ENCODE assay signal across 9 mouse cellular contexts in genomic region chr7:44704363-44704762, GRCm38 (mm10). TPM values are rescaled to one million over a fixed set of nuclear protein-coding genes. Genes with fewer than 3 reads are reported as not detected.
DNase-seq lines count a peak whose midpoint lies in the region; ATAC-seq and TF ChIP-seq lines count a peak whose summit lies in the region.
"Had no signal": no experiment of that assay in that cellular context is flagged by ENCODE, and none has a peak within 500 bp of the region (broad histone marks: within the 10 kb centered on the region; RNA-seq: fewer than 3 reads in every experiment).

No protein-coding gene starts in this region.

- H3K9me3 ChIP-seq in intestine, embryonic 14.5 days (ENCODE audit: control insufficient read depth, low read length), result no peaks in the 10 kb centered on the region
- H3K9me3 ChIP-seq in intestine, embryonic 16.5 days (ENCODE audit: control insufficient read depth, low read length), result no peaks in the 10 kb centered on the region
- no peaks in the 10 kb centered on the region for H3K9me3 ChIP-seq in ES-E14 (ENCODE audit: control insufficient read depth, insufficient read depth, low read depth, low read length)
- H3K9me3 ChIP-seq: embryonic facial prominence, embryonic 15.5 days had no signal

- in situ Hi-C loops in ES-E14 (cut with MboI; ENCODE audit: low sequenced_read_pairs in 2 of 2, unreplicated experiment in 2 of 2), result no loop called here

- H3K4me1 ChIP-seq in intestine, embryonic 14.5 days (replicated peaks; ENCODE audit: control insufficient read depth, insufficient read depth, low read length), result no peaks in the 10 kb centered on the region
- H3K4me1 ChIP-seq in intestine, embryonic 16.5 days (ENCODE audit: control insufficient read depth, insufficient read depth, low read length), result no peaks in the 10 kb centered on the region
- peaks cover 5 to 7% of the 10 kb centered on the region in 2 experiments for H3K4me1 ChIP-seq in ES-E14 (ENCODE audit: control insufficient read depth in 2 of 2, insufficient read depth in 2 of 2, low read length in 2 of 2, poor library complexity in 1 of 2)
- H3K4me1 ChIP-seq: embryonic facial prominence, embryonic 15.5 days had no signal

- H3K9ac ChIP-seq in intestine, embryonic 14.5 days (ENCODE audit: low read length), result no peak overlapping the region
- no peak overlapping the region for H3K9ac ChIP-seq in intestine, embryonic 16.5 days (ENCODE audit: low read depth, low read length)
- H3K9ac ChIP-seq in ES-E14 (ENCODE audit: insufficient read depth, low read depth, low read length, poor library complexity, severe bottlenecking), result peak overlapping the region; percentile 68; the same call in 1 of the 2 replicates
- H3K9ac ChIP-seq: embryonic facial prominence, embryonic 15.5 days had no signal

- H3K4me2 ChIP-seq in intestine, embryonic 14.5 days (ENCODE audit: low read length), result no peak overlapping the region
- no peak overlapping the region for H3K4me2 ChIP-seq in intestine, embryonic 16.5 days (ENCODE audit: low read depth, low read length)
- H3K4me2 ChIP-seq: embryonic facial prominence, embryonic 15.5 days had no signal

- ATAC-seq in intestine, embryonic 14.5 days (replicated peaks; ENCODE audit: low FRiP score, low TSS enrichment, low read depth), result no peak
- no peak for ATAC-seq in intestine, embryonic 16.5 days

- no peaks in the 10 kb centered on the region for H3K36me3 ChIP-seq in intestine, embryonic 14.5 days (ENCODE audit: control insufficient read depth, insufficient read depth, low read length)
- no peaks in the 10 kb centered on the region for H3K36me3 ChIP-seq in intestine, embryonic 16.5 days (ENCODE audit: control insufficient read depth, insufficient read depth, low read length)
- no peaks in the 10 kb centered on the region for H3K36me3 ChIP-seq in ES-E14 (ENCODE audit: control insufficient read depth, insufficient read depth, low read length, poor library complexity, severe bottlenecking)
- H3K36me3 ChIP-seq: embryonic facial prominence, embryonic 15.5 days had no signal

- no peak overlapping the region for H3K4me3 ChIP-seq in intestine, embryonic 14.5 days (ENCODE audit: low read depth, low read length)
- H3K4me3 ChIP-seq in intestine, embryonic 16.5 days (ENCODE audit: low read length), result no peak overlapping the region
- peak overlapping the region; percentile 57 to 60 for H3K4me3 ChIP-seq in ES-E14 (ENCODE audit: insufficient read depth in 1 of 2, low read depth in 1 of 2, low read length in 2 of 2, poor library complexity in 1 of 2, severe bottlenecking in 1 of 2)
- H3K4me3 ChIP-seq: embryonic facial prominence, embryonic 15.5 days had no signal

- WGBS in intestine, embryonic 14.5 days, result 57% methylated on average over 3 of the region's 3 CpGs
- WGBS in intestine, embryonic 16.5 days, result 55% methylated on average over 3 of the region's 3 CpGs

- DNase-seq in intestine, embryonic 14.5 days (ENCODE audit: low spot score), result peak; percentile 69
- DNase-seq in 416B (ENCODE audit: low read depth), result peak; percentile 65
- DNase-seq in ES-E14 (ENCODE audit: low read depth, low spot score), result no peak
- DNase-seq in cerebellum, postnatal 4 days (ENCODE audit: low spot score in 2 of 2), result peak; percentile 39 to 62
- DNase-seq in lung, postnatal 10 days, result peak; percentile 46
- DNase-seq in urinary bladder, postnatal 25 days (ENCODE audit: low spot score), result no peak

- no peak overlapping the region for H3K27ac ChIP-seq in intestine, embryonic 14.5 days (ENCODE audit: low read depth)
- H3K27ac ChIP-seq in intestine, embryonic 16.5 days (ENCODE audit: low read length), result no peak overlapping the region
- peak overlapping the region; percentile 44; the same call in 1 of the 2 replicates for H3K27ac ChIP-seq in ES-E14 (ENCODE audit: insufficient read depth, low read depth, low read length, poor library complexity, severe bottlenecking)
- H3K27ac ChIP-seq: embryonic facial prominence, embryonic 15.5 days had no signal

- H3K27me3 ChIP-seq in intestine, embryonic 14.5 days (replicated peaks; ENCODE audit: control insufficient read depth, insufficient read depth, low read length), result no peaks in the 10 kb centered on the region
- no peaks in the 10 kb centered on the region for H3K27me3 ChIP-seq in intestine, embryonic 16.5 days (replicated peaks; ENCODE audit: control insufficient read depth, insufficient read depth, low read length)
- H3K27me3 ChIP-seq: embryonic facial prominence, embryonic 15.5 days had no signal

TF ChIP-seq in ES-E14, 5 proteins besides CTCF, POLR2A, EP300 and RAD21:
- TF ChIP-seq ZNF384 (IDR thresholded peaks at IDR 0.05; ENCODE audit: low read depth, low read length) (no peak), CHD2 (IDR thresholded peaks at IDR 0.05; ENCODE audit: low read depth, low read length) (no peak), ZC3H11A (IDR thresholded peaks at IDR 0.05; ENCODE audit: borderline replicate concordance, low read depth, low read length) (no peak), MAFK (IDR thresholded peaks at IDR 0.05; ENCODE audit: insufficient read depth, low read depth, low read length) (no peak), HCFC1 (IDR thresholded peaks at IDR 0.05; ENCODE audit: borderline replicate concordance, insufficient read depth, low read length) (no peak)

RNA-seq across cellular contexts. Expression of gene Izumo2, which starts 4.2 kb away (rescaled TPM):
- polyA plus RNA-seq in intestine, embryonic 14.5 days (2014; fragmentation: Nextera tagmentation; extraction: Ambion mirVana), result not detected in 2 replicates
- polyA plus RNA-seq in intestine, embryonic 16.5 days (2015; fragmentation: Nextera tagmentation; extraction: Ambion mirVana), result not detected in 2 replicates
- total RNA-seq in ES-E14 (2012; rRNA removed), result 0.40 and 0.79 TPM in 2 replicates
- total RNA-seq: layer of hippocampus, adult 8-10 months had no signal
- polyA plus RNA-seq: embryonic facial prominence, embryonic 15.5 days had no signal

RNA-seq across cellular contexts. Expression of gene Myh14, which starts 33.7 kb away (rescaled TPM):
- 26.7 and 33.4 TPM in 2 replicates for polyA plus RNA-seq in intestine, embryonic 14.5 days (2014; fragmentation: Nextera tagmentation; extraction: Ambion mirVana)
- polyA plus RNA-seq in intestine, embryonic 16.5 days (2015; fragmentation: Nextera tagmentation; extraction: Ambion mirVana), result 70.3 and 81.3 TPM in 2 replicates
- total RNA-seq in ES-E14 (2012; rRNA removed), result 7.0 and 9.8 TPM in 2 replicates

RNA-seq across cellular contexts. Expression of gene Vrk3, which starts 43.9 kb away (rescaled TPM):
- 38.0 and 40.3 TPM in 2 replicates for polyA plus RNA-seq in intestine, embryonic 14.5 days (2014; fragmentation: Nextera tagmentation; extraction: Ambion mirVana)
- 47.3 and 48.5 TPM in 2 replicates for polyA plus RNA-seq in intestine, embryonic 16.5 days (2015; fragmentation: Nextera tagmentation; extraction: Ambion mirVana)
- total RNA-seq in ES-E14 (2012; rRNA removed), result 17.8 and 23.2 TPM in 2 replicates

RNA-seq across cellular contexts. Expression of gene Zfp473, which starts 46.5 kb away (rescaled TPM):
- 3.6 and 4.2 TPM in 2 replicates for polyA plus RNA-seq in intestine, embryonic 14.5 days (2014; fragmentation: Nextera tagmentation; extraction: Ambion mirVana)
- 1.8 and 2.0 TPM in 2 replicates for polyA plus RNA-seq in intestine, embryonic 16.5 days (2015; fragmentation: Nextera tagmentation; extraction: Ambion mirVana)
- 15.1 and 20.3 TPM in 2 replicates for total RNA-seq in ES-E14 (2012; rRNA removed)

Comparison
In these comparisons a context has a peak if more than half of its experiments do, and no peak if none do; other contexts are left out.
1. DNase-seq: peak in intestine, embryonic 14.5 days (single experiment), 416B (single experiment), cerebellum, postnatal 4 days (2 of 2) and lung, postnatal 10 days (single experiment); none in ES-E14 (single experiment) and urinary bladder, postnatal 25 days (single experiment).
2. H3K4me3 ChIP-seq: peak in ES-E14 (2 of 2); none in intestine, embryonic 14.5 days (single experiment) and intestine, embryonic 16.5 days (single experiment).